Mouse (Mus musculus): ENCODE measurements around the gene Radil. TPM values are rescaled to one million over a fixed set of nuclear protein-coding genes. Genes with fewer than 3 reads are reported as not detected.

Gene Radil
- polyA plus RNA-seq, 1 experiment from 2014 or later: 17.6 TPM

- H3K4me1 ChIP-seq (replicated peaks; ENCODE audit: control insufficient read depth, insufficient read depth, low read length): no peaks in the 10 kb centered on the region
- H3K27me3 ChIP-seq (replicated peaks; ENCODE audit: control insufficient read depth, insufficient read depth, low read length): no peaks in the 10 kb centered on the region
- peaks cover 3% of the 10 kb centered on the region; the same call in 1 of the 2 replicates for H3K9me3 ChIP-seq (ENCODE audit: control insufficient read depth, low read length)
- no peaks in the 10 kb centered on the region for H3K36me3 ChIP-seq (ENCODE audit: control insufficient read depth, insufficient read depth)
- H3K9ac ChIP-seq (replicated peaks; ENCODE audit: low read depth, low read length): no peak overlapping the region
- H3K4me3 ChIP-seq (replicated peaks; ENCODE audit: low read length): no peak overlapping the region
- no peak for ATAC-seq
- 68% methylated on average over 6 of the region's 6 CpGs for WGBS
- no peak overlapping the region for H3K27ac ChIP-seq (ENCODE audit: low read length)
- H3K4me2 ChIP-seq (ENCODE audit: low read length): no peak overlapping the region
Observed at GRCm38 (mm10) chr5:142518973-142519372, 31.9 kb downstream of the Radil start.

- Histone ChIP-seq H3K4me3 (replicated peaks; ENCODE audit: low read length) (no peak overlapping the region), H3K4me1 (replicated peaks; ENCODE audit: control insufficient read depth, insufficient read depth, low read length) (peaks cover 8% of the 10 kb centered on the region), H3K4me2 (ENCODE audit: low read length) (no peak overlapping the region), H3K27ac (ENCODE audit: low read length) (no peak overlapping the region), H3K9me3 (ENCODE audit: control insufficient read depth, low read length) (no peaks in the 10 kb centered on the region), H3K36me3 (ENCODE audit: control insufficient read depth, insufficient read depth) (no peaks in the 10 kb centered on the region), H3K9ac (replicated peaks; ENCODE audit: low read depth, low read length) (no peak overlapping the region), H3K27me3 (replicated peaks; ENCODE audit: control insufficient read depth, insufficient read depth, low read length) (no peaks in the 10 kb centered on the region)
- 90% methylated on average over 4 of the region's 4 CpGs for WGBS
- ATAC-seq: no peak
Observed at GRCm38 (mm10) chr5:142512112-142512511, 38.8 kb downstream of the Radil start.

GRCm38 (mm10) chr5:142510061-142510414 is 40.9 kb downstream of the Radil start:
- H3K4me1 ChIP-seq (replicated peaks; ENCODE audit: control insufficient read depth, insufficient read depth, low read length): peaks cover 8% of the 10 kb centered on the region
- WGBS: 48% methylated on average over 7 of the region's 7 CpGs
- no peak overlapping the region for H3K4me3 ChIP-seq (replicated peaks; ENCODE audit: low read length)
- H3K4me2 ChIP-seq (ENCODE audit: low read length): no peak overlapping the region
- no peaks in the 10 kb centered on the region for H3K27me3 ChIP-seq (replicated peaks; ENCODE audit: control insufficient read depth, insufficient read depth, low read length)
- H3K9ac ChIP-seq (replicated peaks; ENCODE audit: low read depth, low read length): no peak overlapping the region
- ATAC-seq: peak; percentile 43; the same call in 1 of the 2 replicates
- H3K27ac ChIP-seq (ENCODE audit: low read length): no peak overlapping the region; the same call in 1 of the 2 replicates
- no peaks in the 10 kb centered on the region for H3K36me3 ChIP-seq (ENCODE audit: control insufficient read depth, insufficient read depth)
- H3K9me3 ChIP-seq (ENCODE audit: control insufficient read depth, low read length): no peaks in the 10 kb centered on the region

- Histone ChIP-seq H3K27ac (ENCODE audit: low read length) (peak overlapping the region; percentile 56), H3K9me3 (ENCODE audit: control insufficient read depth, low read length) (no peaks in the 10 kb centered on the region), H3K36me3 (ENCODE audit: control insufficient read depth, insufficient read depth) (no peaks in the 10 kb centered on the region), H3K9ac (replicated peaks; ENCODE audit: low read depth, low read length) (peak overlapping the region; percentile 52), H3K27me3 (replicated peaks; ENCODE audit: control insufficient read depth, insufficient read depth, low read length) (no peaks in the 10 kb centered on the region), H3K4me2 (ENCODE audit: low read length) (peak overlapping the region; percentile 38), H3K4me3 (replicated peaks; ENCODE audit: low read length) (peak overlapping the region; percentile 2; the same call in 1 of the 2 replicates), H3K4me1 (replicated peaks; ENCODE audit: control insufficient read depth, insufficient read depth, low read length) (peaks cover 8% of the 10 kb centered on the region)
- 9% methylated on average over 15 of the region's 15 CpGs for WGBS
- peak; percentile 47 for ATAC-seq
Observed at GRCm38 (mm10) chr5:142509141-142510060, 41.5 kb downstream of the Radil start.

- Histone ChIP-seq H3K4me2 (ENCODE audit: low read length) (no peak overlapping the region), H3K4me3 (replicated peaks; ENCODE audit: low read length) (no peak overlapping the region), H3K4me1 (replicated peaks; ENCODE audit: control insufficient read depth, insufficient read depth, low read length) (peaks cover 8% of the 10 kb centered on the region), H3K27ac (ENCODE audit: low read length) (no peak overlapping the region), H3K9me3 (ENCODE audit: control insufficient read depth, low read length) (no peaks in the 10 kb centered on the region), H3K27me3 (replicated peaks; ENCODE audit: control insufficient read depth, insufficient read depth, low read length) (no peaks in the 10 kb centered on the region), H3K9ac (replicated peaks; ENCODE audit: low read depth, low read length) (no peak overlapping the region), H3K36me3 (ENCODE audit: control insufficient read depth, insufficient read depth) (no peaks in the 10 kb centered on the region)
- 72% methylated on average over 3 of the region's 3 CpGs for WGBS
- no peak for ATAC-seq
Observed at GRCm38 (mm10) chr5:142505695-142506423, 45.0 kb downstream of the Radil start.

- H3K9ac ChIP-seq (replicated peaks; ENCODE audit: low read depth, low read length): no peak overlapping the region
- no peak for ATAC-seq
Observed at GRCm38 (mm10) chr5:142504175-142504574, 46.7 kb downstream of the Radil start.

GRCm38 (mm10) chr5:142502414-142502813 is 48.5 kb downstream of the Radil start:
- no peak overlapping the region for H3K9ac ChIP-seq (replicated peaks; ENCODE audit: low read depth, low read length)
- H3K4me2 ChIP-seq (ENCODE audit: low read length): no peak overlapping the region
- H3K27ac ChIP-seq (ENCODE audit: low read length): no peak overlapping the region
- H3K9me3 ChIP-seq (ENCODE audit: control insufficient read depth, low read length): no peaks in the 10 kb centered on the region
- H3K27me3 ChIP-seq (replicated peaks; ENCODE audit: control insufficient read depth, insufficient read depth, low read length): no peaks in the 10 kb centered on the region
- WGBS: 2% methylated on average over 3 of the region's 3 CpGs
- no peaks in the 10 kb centered on the region for H3K36me3 ChIP-seq (ENCODE audit: control insufficient read depth, insufficient read depth)
- no peak overlapping the region for H3K4me3 ChIP-seq (replicated peaks; ENCODE audit: low read length)
- peak; percentile 92 for ATAC-seq
- no peaks in the 10 kb centered on the region for H3K4me1 ChIP-seq (replicated peaks; ENCODE audit: control insufficient read depth, insufficient read depth, low read length)

More at GRCm38 (mm10) chr5:142504175-142504574, 46.7 kb downstream of the Radil start:
- Histone ChIP-seq H3K36me3 (ENCODE audit: control insufficient read depth, insufficient read depth) (no peaks in the 10 kb centered on the region), H3K9me3 (ENCODE audit: control insufficient read depth, low read length) (no peaks in the 10 kb centered on the region), H3K4me1 (replicated peaks; ENCODE audit: control insufficient read depth, insufficient read depth, low read length) (peaks cover 3% of the 10 kb centered on the region), H3K27me3 (replicated peaks; ENCODE audit: control insufficient read depth, insufficient read depth, low read length) (no peaks in the 10 kb centered on the region), H3K4me2 (ENCODE audit: low read length) (no peak overlapping the region), H3K27ac (ENCODE audit: low read length) (no peak overlapping the region), H3K4me3 (replicated peaks; ENCODE audit: low read length) (no peak overlapping the region)
- 82% methylated on average over 3 of the region's 3 CpGs for WGBS

GRCm38 (mm10) chr5:142500918-142501317 is 50.0 kb downstream of the Radil start:
- WGBS: 79% methylated on average over 10 of the region's 10 CpGs
- Histone ChIP-seq H3K27me3 (replicated peaks; ENCODE audit: control insufficient read depth, insufficient read depth, low read length) (no peaks in the 10 kb centered on the region), H3K4me1 (replicated peaks; ENCODE audit: control insufficient read depth, insufficient read depth, low read length) (no peaks in the 10 kb centered on the region), H3K36me3 (ENCODE audit: control insufficient read depth, insufficient read depth) (no peaks in the 10 kb centered on the region), H3K4me2 (ENCODE audit: low read length) (no peak overlapping the region), H3K9ac (replicated peaks; ENCODE audit: low read depth, low read length) (no peak overlapping the region), H3K9me3 (ENCODE audit: control insufficient read depth, low read length) (no peaks in the 10 kb centered on the region), H3K4me3 (replicated peaks; ENCODE audit: low read length) (no peak overlapping the region), H3K27ac (ENCODE audit: low read length) (no peak overlapping the region)
- ATAC-seq: no peak

GRCm38 (mm10) chr5:142498964-142499363 is 51.9 kb downstream of the Radil start:
- peak; percentile 29; the same call in 1 of the 2 replicates for ATAC-seq
- H3K9ac ChIP-seq (replicated peaks; ENCODE audit: low read depth, low read length): no peak overlapping the region
- no peaks in the 10 kb centered on the region for H3K27me3 ChIP-seq (replicated peaks; ENCODE audit: control insufficient read depth, insufficient read depth, low read length)
- no peak overlapping the region for H3K4me3 ChIP-seq (replicated peaks; ENCODE audit: low read length)
- WGBS: 26% methylated on average over 3 of the region's 3 CpGs
- no peaks in the 10 kb centered on the region for H3K4me1 ChIP-seq (replicated peaks; ENCODE audit: control insufficient read depth, insufficient read depth, low read length)
- no peak overlapping the region for H3K27ac ChIP-seq (ENCODE audit: low read length)
- no peaks in the 10 kb centered on the region for H3K9me3 ChIP-seq (ENCODE audit: control insufficient read depth, low read length)
- no peak overlapping the region for H3K4me2 ChIP-seq (ENCODE audit: low read length)
- no peaks in the 10 kb centered on the region for H3K36me3 ChIP-seq (ENCODE audit: control insufficient read depth, insufficient read depth)

Measured in forebrain, embryonic 16.5 days (tissue).